ENCODE assay signal across 23 mouse cellular contexts in genomic region chr12:36530920-36531319, GRCm38 (mm10).
DNase-seq lines count a peak whose midpoint lies in the region; ATAC-seq and TF ChIP-seq lines count a peak whose summit lies in the region.
"Had no signal": no experiment of that assay in that cellular context is flagged by ENCODE, and none has a peak within 500 bp of the region (broad histone marks: within the 10 kb centered on the region; RNA-seq: fewer than 3 reads in every experiment).

No protein-coding gene starts in this region.

- no peak for DNase-seq in kidney, adult 18-20 months
- DNase-seq in Patski (ENCODE audit: low read depth, low spot score), result no peak
- peak; percentile 26 for DNase-seq in brain, embryonic 14.5 days (ENCODE audit: low read depth)
- DNase-seq in left cerebral cortex, postnatal 10 days (ENCODE audit: extremely low spot score in 1 of 2, low spot score in 2 of 2), result no peak
- DNase-seq: adrenal gland, adult 8-10 months; adrenal gland, postnatal 25 days; cerebellum, adult 18-20 months; cerebellum, adult 9-10 months; cerebellum, postnatal 14 days; gastrocnemius, postnatal 25 days; heart, adult 18-20 months; heart, postnatal 10 days; heart, postnatal 36 days had no signal

- intact Hi-C loops in left cerebral cortex, postnatal 10 days (cut with DNase I), result no loop called here

- WGBS in kidney, embryonic 15.5 days, result 66% methylated on average over 2 of the region's 2 CpGs
- WGBS in intestine, postnatal 0 days, result 56% methylated on average over 2 of the region's 2 CpGs

- H3K9ac ChIP-seq in kidney, embryonic 15.5 days, result no peak overlapping the region
- no peak overlapping the region for H3K9ac ChIP-seq in intestine, postnatal 0 days (ENCODE audit: low read depth, low read length)
- H3K9ac ChIP-seq: forebrain, embryonic 13.5 days; heart, embryonic 12.5 days; heart, embryonic 15.5 days; hindbrain, embryonic 13.5 days had no signal

- ATAC-seq in kidney, embryonic 15.5 days (replicated peaks; ENCODE audit: low FRiP score), result peak; percentile 66
- ATAC-seq in Patski, result peak; percentile 12
- peak; percentile 22; the same call in 1 of the 2 replicates for ATAC-seq in intestine, postnatal 0 days
- ATAC-seq: activated CD4-positive, CD25-positive, alpha-beta regulatory T cell, adult 4 months; CD4-positive, CD25-positive, alpha-beta regulatory T cell, adult 4 months; hindbrain, embryonic 16.5 days had no signal

- peak overlapping the region; percentile 65 for H3K27ac ChIP-seq in kidney, embryonic 15.5 days
- no peak overlapping the region for H3K27ac ChIP-seq in intestine, postnatal 0 days (ENCODE audit: low read depth, low read length)
- H3K27ac ChIP-seq: forebrain, embryonic 13.5 days; heart, embryonic 15.5 days; hindbrain, embryonic 10.5 days; hindbrain, embryonic 13.5 days had no signal

- H3K4me1 ChIP-seq in kidney, embryonic 15.5 days, result no peaks in the 10 kb centered on the region
- no peaks in the 10 kb centered on the region for H3K4me1 ChIP-seq in intestine, postnatal 0 days (replicated peaks; ENCODE audit: control insufficient read depth, insufficient read depth, low read length)
- H3K4me1 ChIP-seq: heart, embryonic 12.5 days; heart, embryonic 15.5 days; hindbrain, embryonic 10.5 days; hindbrain, embryonic 13.5 days had no signal

- POLR2A ChIA-PET in Patski (lab: Charles Lee), result no interaction called here

- CTCF ChIA-PET in Patski (lab: Charles Lee), result no interaction called here

- no peak for TF ChIP-seq POLR2A in brain, embryonic 14.5 days (IDR thresholded peaks at IDR 0.05; ENCODE audit: borderline replicate concordance, extremely low read depth, insufficient read depth, insufficient read length, poor library complexity, severe bottlenecking)

- no peaks in the 10 kb centered on the region for H3K9me3 ChIP-seq in kidney, embryonic 15.5 days (replicated peaks)
- no peaks in the 10 kb centered on the region for H3K9me3 ChIP-seq in intestine, postnatal 0 days (ENCODE audit: control insufficient read depth)
- H3K9me3 ChIP-seq: forebrain, embryonic 13.5 days; heart, embryonic 12.5 days; heart, embryonic 15.5 days; hindbrain, embryonic 10.5 days; hindbrain, embryonic 13.5 days had no signal

- H3K4me2 ChIP-seq in kidney, embryonic 15.5 days, result no peak overlapping the region
- no peak overlapping the region for H3K4me2 ChIP-seq in intestine, postnatal 0 days (replicated peaks; ENCODE audit: low read depth)
- H3K4me2 ChIP-seq: forebrain, embryonic 13.5 days; heart, embryonic 12.5 days; heart, embryonic 15.5 days; hindbrain, embryonic 13.5 days had no signal

- no peak for TF ChIP-seq CTCF in Patski (IDR thresholded peaks at IDR 0.05)
- TF ChIP-seq CTCF in brain, embryonic 14.5 days (IDR thresholded peaks at IDR 0.05; ENCODE audit: borderline replicate concordance, extremely low read depth, insufficient read depth, insufficient read length), result no peak
- no peak for TF ChIP-seq CTCF in intestine, postnatal 0 days (IDR thresholded peaks at IDR 0.05; ENCODE audit: low read depth)

- no peaks in the 10 kb centered on the region for H3K36me3 ChIP-seq in kidney, embryonic 15.5 days
- H3K36me3 ChIP-seq in intestine, postnatal 0 days (ENCODE audit: control insufficient read depth, insufficient read depth), result no peaks in the 10 kb centered on the region
- H3K36me3 ChIP-seq: heart, embryonic 12.5 days; heart, embryonic 15.5 days; hindbrain, embryonic 10.5 days; hindbrain, embryonic 13.5 days had no signal

- no peak overlapping the region for H3K4me3 ChIP-seq in kidney, embryonic 15.5 days (replicated peaks)
- no peak overlapping the region for H3K4me3 ChIP-seq in intestine, postnatal 0 days (ENCODE audit: low read depth, low read length)
- H3K4me3 ChIP-seq: forebrain, embryonic 13.5 days; heart, embryonic 12.5 days; heart, embryonic 15.5 days; hindbrain, embryonic 10.5 days; hindbrain, embryonic 13.5 days had no signal

- in situ Hi-C loops in Patski (cut with MboI; ENCODE audit: low pct_unique_long_range_greater_than_20kb), result no loop called here

- H3K27me3 ChIP-seq in kidney, embryonic 15.5 days, result no peaks in the 10 kb centered on the region
- no peaks in the 10 kb centered on the region for H3K27me3 ChIP-seq in Patski
- H3K27me3 ChIP-seq in intestine, postnatal 0 days (replicated peaks; ENCODE audit: control insufficient read depth, insufficient read depth, low read length), result no peaks in the 10 kb centered on the region
- H3K27me3 ChIP-seq: forebrain, embryonic 13.5 days; heart, embryonic 12.5 days; heart, embryonic 15.5 days; hindbrain, embryonic 13.5 days had no signal

Comparison
In these comparisons a context has a peak if more than half of its experiments do, and no peak if none do; other contexts are left out.
1. ATAC-seq: peak in every context shown above with its lines; median percentile 66 in kidney, embryonic 15.5 days; 22 in intestine, postnatal 0 days; 12 in Patski.